Mouse (Mus musculus) embryonic facial prominence, embryonic 12.5 days (tissue): ENCODE results near the gene 1700056E22Rik. TPM values are rescaled to one million over a fixed set of nuclear protein-coding genes. Genes with fewer than 3 reads are reported as not detected.

Source experiments
- ATAC-seq: fragments of 200-750 bp; cut with Nextera tagmentation; 2 replicates; pipeline ENCODE4 v1.8.0; 2017; ENCODE audit not compliant: insufficient number of reproducible peaks, insufficient read depth, low FRiP score, low TSS enrichment
- H3K27ac ChIP-seq: fragments of 300-500 bp; sonication (generic); 2 replicates; pipeline ENCODE4 v1.5.1; 2016; ENCODE audit warnings: mild to moderate bottlenecking
- H3K27me3 ChIP-seq: fragments of 300-500 bp; sonication (generic); 2 replicates; pipeline ENCODE4 v1.6.1; 2016; ENCODE audit warnings: mild to moderate bottlenecking, moderate library complexity
- H3K36me3 ChIP-seq: fragments of 300-500 bp; sonication (generic); 2 replicates; pipeline ENCODE4 v1.6.1; 2016; ENCODE audit warnings: mild to moderate bottlenecking
- H3K4me1 ChIP-seq: fragments of 300-500 bp; sonication (generic); 2 replicates; pipeline ENCODE4 v1.6.1; 2016
- H3K4me2 ChIP-seq: fragments of 300-500 bp; sonication (generic); replicated peaks from 2 replicates; pipeline ENCODE4 v1.6.1; 2016; ENCODE audit warnings: mild to moderate bottlenecking, moderate library complexity
- H3K4me3 ChIP-seq: fragments of 300-500 bp; sonication (generic); 2 replicates; pipeline ENCODE4 v1.5.1; 2016; ENCODE audit warnings: mild to moderate bottlenecking
- H3K9ac ChIP-seq: fragments of 300-500 bp; sonication (generic); 2 replicates; pipeline ENCODE4 v1.6.1; 2016; ENCODE audit warnings: mild to moderate bottlenecking, moderate library complexity
- H3K9me3 ChIP-seq: fragments of 300-500 bp; sonication (generic); 2 replicates; pipeline ENCODE4 v1.6.1; 2016; ENCODE audit warnings: mild to moderate bottlenecking, moderate library complexity
- WGBS: fragments of 180-500 bp; shearing (Covaris S2); methylation state at CpG from one replicate; pipeline ENCODE4 v1.1.7; 2016; 5-methylcytosine and 5-hydroxymethylcytosine counted together
- polyA plus RNA-seq: library from polyadenylated mRNA; unstranded; fragments of >200 nt; fragmentation: Nextera tagmentation; extraction: Ambion mirVana; gene quantifications from 2 replicates; pipeline ENCODE4 v1.2.1, GENCODE M21; 2016

The 1700056E22Rik gene
- 1.0 and 1.3 TPM in 2 replicates for polyA plus RNA-seq

DNA sequence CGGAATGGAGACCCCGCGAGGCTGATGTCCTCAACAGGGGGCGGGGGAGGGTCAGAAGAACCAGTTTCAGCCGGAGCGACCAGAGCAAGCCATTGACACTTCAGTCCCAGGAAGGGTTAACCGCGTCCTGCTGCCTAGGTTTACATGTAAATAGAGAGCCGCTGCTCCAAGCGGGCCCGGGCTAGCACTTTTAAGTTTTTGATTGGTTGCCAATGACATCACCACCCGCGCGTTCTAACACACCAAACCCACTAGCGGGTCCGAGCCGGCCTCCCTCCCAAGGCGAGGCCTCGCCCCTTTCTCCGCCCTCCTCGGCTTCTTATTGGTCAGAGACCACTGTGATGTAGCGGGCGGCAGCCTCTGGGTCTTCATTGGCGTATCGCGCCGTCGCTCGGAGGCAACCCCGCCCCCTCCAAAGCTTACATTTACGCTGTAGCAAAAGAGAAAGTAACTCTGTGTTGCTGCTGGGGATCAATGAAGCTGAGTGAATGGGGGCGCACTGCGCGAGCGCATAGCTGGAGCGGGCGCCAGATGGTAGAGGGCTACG lies at the start of gene 1700056E22Rik:
1700056E22Rik (minus strand) TSS at position 291 of the 547 bp plus-strand sequence.
- WGBS = under 1% methylated on average over 38 of the region's 38 CpGs
- H3K4me1 ChIP-seq = 0 out of 2 replicates have a peak, but pooled peaks cover 13% of the 10 kb centered on the region

DNA sequence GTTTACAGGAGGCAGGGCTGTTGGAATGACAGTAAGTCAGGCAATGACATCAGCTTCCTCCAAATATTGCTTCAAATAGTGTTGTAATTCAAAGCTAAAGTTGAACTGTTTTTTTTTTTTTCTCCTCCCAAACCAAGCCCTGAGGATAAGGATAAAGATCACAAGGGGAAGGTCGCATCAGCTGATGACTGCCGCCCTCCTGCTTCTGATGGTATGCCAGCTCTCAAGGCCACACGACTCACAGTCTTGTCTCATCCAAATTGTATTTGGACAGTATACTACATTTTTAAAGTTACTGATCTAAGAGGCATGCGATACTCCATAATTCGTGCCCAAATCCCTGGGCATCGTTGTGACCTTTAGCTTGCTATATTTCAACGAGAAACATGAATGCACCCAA lies 49.1 kb upstream of the 1700056E22Rik start:
- Histone ChIP-seq H3K4me3 (no peak overlapping the region), H3K27me3 (no peaks in the 10 kb centered on the region), H3K9ac (no peak overlapping the region), H3K9me3 (no peaks in the 10 kb centered on the region), H3K4me1 (no peaks in the 10 kb centered on the region), H3K36me3 (no peaks in the 10 kb centered on the region), H3K27ac (no peak overlapping the region), H3K4me2 (no peak overlapping the region)
- 85% methylated on average over 7 of the region's 7 CpGs for WGBS
- ATAC-seq = no peak

More for the DNA sequence above, at the start of gene 1700056E22Rik:
- Histone ChIP-seq H3K27me3 (0 out of 2 replicates have a peak, but pooled peaks cover 3% of the 10 kb centered on the region), H3K9ac (peak within 1 kb of the TSS; percentile 75), H3K4me2 (peak within 1 kb of the TSS; percentile 85), H3K4me3 (peak within 1 kb of the TSS; percentile 70), H3K27ac (peak within 1 kb of the TSS; percentile 94), H3K36me3 (no peaks in the 10 kb centered on the region), H3K9me3 (no peaks in the 10 kb centered on the region)
- ATAC-seq = peak; percentile 99

DNA sequence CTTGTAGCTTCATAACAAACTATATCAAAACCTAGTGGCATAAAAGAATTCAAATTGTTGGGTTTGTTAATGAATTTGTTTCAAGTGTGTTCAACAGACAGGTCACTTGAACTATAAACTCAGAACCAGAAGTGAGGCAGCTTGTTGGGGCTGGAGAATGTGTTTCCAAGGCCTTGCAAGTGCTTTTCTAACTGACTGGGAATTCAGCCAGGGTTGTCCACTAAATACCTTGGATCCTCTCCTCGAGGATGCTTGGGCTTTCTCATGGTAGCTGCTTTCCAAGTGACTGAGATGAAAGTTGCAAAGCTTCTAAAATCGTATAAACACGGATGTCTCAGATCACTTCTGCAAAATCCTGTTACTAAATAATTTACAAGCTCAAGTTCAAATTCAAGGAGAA lies 48.6 kb upstream of the 1700056E22Rik start:
- Histone ChIP-seq H3K27me3 (no peaks in the 10 kb centered on the region), H3K9ac (no peak overlapping the region), H3K4me3 (no peak overlapping the region), H3K27ac (no peak overlapping the region), H3K4me1 (no peaks in the 10 kb centered on the region), H3K4me2 (no peak overlapping the region), H3K9me3 (no peaks in the 10 kb centered on the region), H3K36me3 (no peaks in the 10 kb centered on the region)
- 82% methylated on average over 3 of the region's 3 CpGs for WGBS
- no peak for ATAC-seq

DNA sequence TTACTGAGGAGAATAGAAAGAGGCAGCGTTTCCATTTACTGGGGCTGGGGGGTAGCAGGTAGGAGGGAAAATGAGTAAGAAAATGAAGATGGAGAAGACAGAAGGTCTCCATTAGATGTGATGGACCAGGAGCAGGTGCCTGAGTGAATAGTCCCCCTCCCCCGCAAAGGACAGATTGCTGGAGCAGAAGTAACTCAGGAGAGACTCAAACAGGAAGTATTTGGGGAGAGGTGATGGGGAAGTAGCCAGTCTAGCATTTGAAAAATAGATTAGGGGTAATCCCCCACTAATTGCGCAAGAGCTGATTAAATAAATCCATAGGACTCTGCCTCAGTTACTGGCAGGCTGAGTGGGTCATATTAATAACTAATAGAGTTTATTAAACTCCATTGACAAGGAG lies 45.2 kb upstream of the 1700056E22Rik start:
- 0 out of 2 replicates have a peak, but pooled peaks cover 1% of the 10 kb centered on the region for H3K36me3 ChIP-seq
- H3K4me2 ChIP-seq = no peak overlapping the region
- WGBS = 90% methylated on average over 3 of the region's 3 CpGs
- H3K9ac ChIP-seq = no peak overlapping the region
- H3K27ac ChIP-seq = no peak overlapping the region
- no peaks in the 10 kb centered on the region for H3K27me3 ChIP-seq
- H3K9me3 ChIP-seq = no peaks in the 10 kb centered on the region
- ATAC-seq = no peak
- H3K4me1 ChIP-seq = no peaks in the 10 kb centered on the region; the same call in 1 of the 2 replicates
- H3K4me3 ChIP-seq = no peak overlapping the region

DNA sequence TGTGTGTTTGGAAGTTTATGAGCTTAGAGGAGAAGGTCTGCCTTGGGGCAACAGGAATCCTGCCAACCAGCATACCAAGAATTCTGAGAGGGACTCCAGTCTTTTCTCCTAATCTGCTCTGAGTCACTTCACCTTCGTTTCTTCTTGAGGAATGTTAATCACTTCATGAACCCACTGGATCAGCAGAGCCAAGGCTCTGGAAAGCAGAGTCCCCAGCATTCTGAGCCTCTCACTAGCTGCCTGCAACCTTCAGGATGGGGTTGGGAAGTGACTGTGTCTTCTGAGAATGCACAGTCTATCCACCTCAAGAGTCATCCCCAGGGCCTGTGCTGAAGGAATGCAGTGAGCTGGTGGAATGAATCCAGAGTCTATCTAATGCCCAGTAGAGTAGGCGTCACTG lies 42.7 kb upstream of the 1700056E22Rik start:
- no peak overlapping the region for H3K4me2 ChIP-seq
- H3K36me3 ChIP-seq = 0 out of 2 replicates have a peak, but pooled peaks cover 3% of the 10 kb centered on the region
- H3K4me3 ChIP-seq = no peak overlapping the region
- H3K27me3 ChIP-seq = no peaks in the 10 kb centered on the region
- H3K4me1 ChIP-seq = no peaks in the 10 kb centered on the region; the same call in 1 of the 2 replicates
- H3K27ac ChIP-seq = 0 out of 2 replicates have a peak overlapping the region, but pooled peaks have one; percentile 6
- 43% methylated on average over 2 of the region's 2 CpGs for WGBS
- no peaks in the 10 kb centered on the region for H3K9me3 ChIP-seq
- ATAC-seq = no peak
- H3K9ac ChIP-seq = no peak overlapping the region

DNA sequence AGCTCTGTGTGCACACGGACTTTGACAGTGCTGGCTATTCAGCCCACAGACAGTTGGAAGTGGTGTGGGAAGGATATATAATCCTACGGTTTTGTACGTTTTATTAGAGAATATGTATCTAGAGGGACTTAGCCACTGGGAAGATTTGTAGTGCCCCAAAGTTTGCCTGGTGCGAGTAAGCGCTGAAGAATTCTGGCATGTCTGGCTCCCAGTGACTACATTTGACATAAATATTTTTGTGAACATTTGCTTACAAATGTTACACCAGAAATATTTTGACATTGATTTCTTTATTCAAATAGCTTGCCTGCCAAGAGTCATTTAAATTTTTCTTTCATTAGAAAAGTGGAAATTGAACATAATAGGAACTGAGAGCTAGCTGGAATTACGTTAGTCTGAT lies 42.0 kb upstream of the 1700056E22Rik start:
- Histone ChIP-seq H3K4me1 (no peaks in the 10 kb centered on the region; the same call in 1 of the 2 replicates), H3K36me3 (0 out of 2 replicates have a peak, but pooled peaks cover 3% of the 10 kb centered on the region), H3K27me3 (no peaks in the 10 kb centered on the region), H3K27ac (no peak overlapping the region), H3K9me3 (no peaks in the 10 kb centered on the region), H3K4me3 (no peak overlapping the region), H3K9ac (no peak overlapping the region), H3K4me2 (no peak overlapping the region)
- WGBS = 81% methylated on average over 6 of the region's 6 CpGs
- ATAC-seq = no peak

DNA sequence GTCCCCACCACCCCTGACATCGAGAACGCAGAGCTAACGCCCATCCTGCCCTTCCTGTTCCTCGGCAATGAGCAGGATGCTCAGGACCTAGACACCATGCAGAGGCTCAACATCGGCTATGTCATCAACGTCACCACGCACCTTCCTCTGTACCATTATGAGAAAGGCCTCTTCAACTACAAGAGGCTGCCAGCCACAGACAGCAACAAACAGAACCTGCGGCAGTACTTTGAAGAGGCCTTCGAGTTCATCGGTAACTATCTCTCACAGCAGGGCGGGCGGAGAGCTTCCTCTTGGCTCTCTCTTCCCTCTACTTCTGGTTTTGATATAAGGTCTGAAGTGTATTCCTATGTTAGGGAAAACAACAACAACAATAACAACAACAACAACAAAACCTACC lies 34.9 kb upstream of the 1700056E22Rik start:
- Histone ChIP-seq H3K27ac (no peak overlapping the region), H3K36me3 (no peaks in the 10 kb centered on the region), H3K4me1 (no peaks in the 10 kb centered on the region), H3K4me3 (no peak overlapping the region), H3K4me2 (no peak overlapping the region), H3K27me3 (no peaks in the 10 kb centered on the region), H3K9me3 (no peaks in the 10 kb centered on the region), H3K9ac (no peak overlapping the region)
- 94% methylated on average over 12 of the region's 12 CpGs for WGBS
- no peak for ATAC-seq

DNA sequence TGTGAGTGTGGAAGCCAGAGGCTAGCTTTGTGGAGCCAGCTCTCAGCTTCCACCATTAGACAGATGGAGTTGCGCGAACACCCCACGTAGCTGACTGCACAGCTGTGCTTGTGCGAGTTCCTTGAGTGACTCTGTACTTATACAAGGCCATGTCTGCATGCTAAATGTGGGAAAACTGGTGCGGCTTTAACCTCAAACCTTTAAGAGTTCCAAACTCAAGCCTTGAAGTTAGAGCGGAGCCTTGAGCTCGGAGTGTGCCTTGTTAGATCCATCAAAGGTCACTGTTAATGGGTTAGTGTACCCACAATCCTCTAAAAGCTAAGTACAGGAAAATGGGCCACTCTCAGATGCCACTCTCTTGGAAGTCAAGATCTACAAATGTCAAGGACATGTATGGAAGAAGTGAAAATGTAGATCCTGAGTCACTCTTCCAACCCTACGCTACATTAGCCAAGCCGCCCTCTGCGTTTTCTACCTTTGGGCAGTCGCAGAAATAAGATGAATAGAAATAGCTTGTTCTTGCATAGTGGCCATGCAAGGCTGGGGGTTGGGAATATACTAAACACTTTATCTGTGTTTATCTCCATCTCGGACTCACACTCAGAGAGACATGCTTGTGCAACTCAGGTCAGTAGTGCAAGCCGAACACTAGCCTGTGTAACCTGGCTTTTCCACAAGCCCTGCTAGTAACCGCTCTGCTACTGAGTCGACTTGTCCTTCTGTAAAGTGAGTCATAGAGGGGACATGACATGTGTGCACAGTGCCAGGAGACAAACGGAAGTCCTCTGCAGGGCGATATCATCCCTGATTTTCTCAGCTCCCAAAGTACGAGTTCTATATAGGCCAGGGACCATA lies 33.8 kb upstream of the 1700056E22Rik start:
- 94% methylated on average over 18 of the region's 18 CpGs for WGBS
- Histone ChIP-seq H3K4me2 (no peak overlapping the region), H3K36me3 (no peaks in the 10 kb centered on the region), H3K4me1 (no peaks in the 10 kb centered on the region), H3K9me3 (no peaks in the 10 kb centered on the region), H3K27ac (no peak overlapping the region), H3K9ac (no peak overlapping the region), H3K27me3 (no peaks in the 10 kb centered on the region), H3K4me3 (no peak overlapping the region)
- ATAC-seq = no peak

DNA sequence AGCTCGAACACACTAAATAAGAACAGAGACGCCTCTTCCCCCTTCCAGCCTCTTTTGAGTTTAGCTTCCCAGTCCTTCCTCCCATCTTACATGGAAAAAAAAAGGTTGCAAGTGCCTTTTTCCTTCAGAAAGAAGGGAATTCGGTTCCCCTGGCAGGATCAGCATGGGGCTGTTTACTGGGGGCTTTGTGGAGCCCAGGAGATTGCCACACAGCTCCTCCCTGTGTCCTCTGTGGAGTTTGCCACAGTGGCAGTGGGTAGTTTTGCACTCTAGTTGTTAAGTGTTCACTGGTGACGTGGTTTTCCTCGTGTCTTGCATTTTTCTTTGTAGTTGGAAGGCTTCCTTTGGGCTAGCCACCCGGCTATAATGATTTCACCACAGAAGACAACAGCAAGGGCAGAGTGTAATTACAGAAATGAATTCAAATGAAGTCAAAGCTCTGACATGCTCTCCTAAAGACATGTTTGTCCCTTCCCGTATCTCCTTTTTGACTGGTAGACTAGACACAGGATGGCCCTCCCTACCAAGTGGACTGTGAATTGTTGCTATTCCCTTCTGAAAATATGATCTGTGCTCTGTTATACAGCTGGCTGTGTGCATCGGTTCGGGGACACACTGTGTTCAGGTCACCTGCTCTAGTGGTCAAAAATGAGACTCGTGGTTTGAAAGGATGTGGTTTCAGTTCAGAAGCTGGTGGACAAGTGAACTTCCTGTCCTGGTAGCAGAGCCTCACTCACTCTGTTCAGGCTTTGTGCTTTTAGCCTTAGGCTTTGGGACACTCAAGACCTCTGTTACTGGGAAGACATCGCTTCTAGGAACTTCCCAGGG lies 32.6 kb upstream of the 1700056E22Rik start:
- Histone ChIP-seq H3K36me3 (no peaks in the 10 kb centered on the region), H3K27ac (no peak overlapping the region), H3K9ac (no peak overlapping the region), H3K4me2 (no peak overlapping the region), H3K4me1 (no peaks in the 10 kb centered on the region), H3K27me3 (no peaks in the 10 kb centered on the region), H3K9me3 (no peaks in the 10 kb centered on the region), H3K4me3 (no peak overlapping the region)
- 63% methylated on average over 11 of the region's 11 CpGs for WGBS
- ATAC-seq = no peak

DNA sequence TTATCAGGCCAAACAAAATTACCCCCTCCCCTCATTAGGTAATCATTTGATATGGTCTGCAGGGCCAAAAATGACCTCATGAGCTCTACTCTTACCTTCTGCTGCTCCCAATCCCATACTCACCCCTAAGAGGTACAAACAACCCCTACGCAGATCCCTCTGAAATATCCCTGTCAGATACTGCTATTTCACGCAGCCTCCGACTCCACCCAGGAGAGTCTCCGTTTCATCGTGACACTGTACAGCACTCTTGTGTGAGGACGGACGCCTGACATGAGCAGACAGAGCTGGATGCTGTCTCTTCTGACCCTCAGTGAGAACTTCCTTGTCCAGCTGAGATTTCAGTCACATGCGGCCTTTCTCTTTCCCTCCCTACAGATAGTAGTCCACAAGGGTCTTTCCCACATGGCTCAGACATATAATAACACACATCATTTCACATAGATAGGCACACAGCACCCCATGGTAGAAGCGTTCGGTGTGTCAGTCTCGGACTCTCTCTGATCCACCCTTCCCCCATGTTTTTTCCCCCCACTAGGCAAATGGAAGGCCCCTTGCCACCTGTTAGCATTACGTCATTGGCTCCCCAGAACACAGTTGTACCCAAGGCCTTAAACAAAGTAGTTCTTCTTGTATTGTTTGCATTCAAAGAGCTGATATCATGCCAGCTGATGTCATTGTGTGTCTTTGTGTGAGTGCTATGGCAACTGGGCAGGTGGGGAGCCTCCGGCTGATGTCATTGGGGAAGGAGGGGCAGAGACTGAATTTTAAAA lies 31.7 kb upstream of the 1700056E22Rik start:
- H3K4me2 ChIP-seq = no peak overlapping the region
- H3K36me3 ChIP-seq = no peaks in the 10 kb centered on the region
- 88% methylated on average over 13 of the region's 13 CpGs for WGBS

DNA sequence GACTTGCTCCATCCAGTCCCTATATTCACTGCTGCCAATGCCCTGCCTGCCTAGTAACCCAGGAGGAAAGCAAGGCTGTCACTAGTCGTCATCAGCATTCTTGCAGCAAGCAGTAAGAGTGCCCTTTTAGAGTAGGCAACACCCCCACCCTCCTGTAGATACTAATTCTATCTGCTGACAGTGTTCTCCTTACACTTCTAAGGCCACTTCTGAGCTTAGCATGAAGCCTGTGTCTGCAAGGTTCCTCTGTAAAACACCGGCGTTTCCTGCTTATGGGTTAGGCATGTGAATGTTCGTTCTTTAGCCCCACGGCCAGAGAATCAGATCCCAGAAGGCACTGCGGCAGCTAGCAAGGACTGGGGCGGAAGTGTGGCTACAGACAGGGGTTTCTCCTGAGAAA lies 30.2 kb upstream of the 1700056E22Rik start:
- Histone ChIP-seq H3K9ac (no peak overlapping the region), H3K4me2 (no peak overlapping the region), H3K4me1 (no peaks in the 10 kb centered on the region), H3K27me3 (no peaks in the 10 kb centered on the region), H3K9me3 (no peaks in the 10 kb centered on the region), H3K27ac (no peak overlapping the region), H3K4me3 (no peak overlapping the region), H3K36me3 (no peaks in the 10 kb centered on the region)
- WGBS = 81% methylated on average over 7 of the region's 7 CpGs
- no peak for ATAC-seq

More for the DNA sequence above, 31.7 kb upstream of the 1700056E22Rik start:
- Histone ChIP-seq H3K27me3 (no peaks in the 10 kb centered on the region), H3K4me3 (no peak overlapping the region), H3K27ac (no peak overlapping the region), H3K9me3 (no peaks in the 10 kb centered on the region), H3K9ac (no peak overlapping the region), H3K4me1 (no peaks in the 10 kb centered on the region)
- no peak for ATAC-seq
